Mouse (Mus musculus) lung, embryonic 15.5 days (tissue): ENCODE data around the gene Rsph14. TPM values are rescaled to one million over a fixed set of nuclear protein-coding genes. Genes with fewer than 3 reads are reported as not detected.

ENCODE experiments used
- ATAC-seq: fragments of 200-750 bp; cut with Nextera tagmentation; 2 replicates; pipeline ENCODE4 v1.8.0; 2017; ENCODE audit warnings: moderate number of reproducible peaks, borderline replicate concordance; ENCODE audit not compliant: low FRiP score, low TSS enrichment; ENCODE audit errors: extremely low read depth
- H3K27ac ChIP-seq: fragments of 300-500 bp; sonication (generic); 2 replicates; pipeline ENCODE4 v1.5.1; 2015; ENCODE audit warnings: moderate library complexity, mild to moderate bottlenecking, inconsistent platforms
- H3K27me3 ChIP-seq: fragments of 300-500 bp; sonication (generic); 2 replicates; pipeline ENCODE4 v1.6.1; 2015; ENCODE audit warnings: inconsistent platforms
- H3K36me3 ChIP-seq: fragments of 300-500 bp; sonication (generic); 2 replicates; pipeline ENCODE4 v1.6.1; 2015; ENCODE audit warnings: inconsistent platforms
- H3K4me1 ChIP-seq: fragments of 300-500 bp; sonication (generic); 2 replicates; pipeline ENCODE4 v1.6.1; 2015; ENCODE audit warnings: inconsistent platforms
- H3K4me2 ChIP-seq: fragments of 300-500 bp; sonication (generic); 2 replicates; pipeline ENCODE4 v1.6.1; 2015; ENCODE audit warnings: inconsistent platforms, mild to moderate bottlenecking, moderate library complexity
- H3K4me3 ChIP-seq: fragments of 300-500 bp; sonication (generic); 2 replicates; pipeline ENCODE4 v1.5.1; 2015; ENCODE audit warnings: mild to moderate bottlenecking, inconsistent platforms
- H3K9ac ChIP-seq: fragments of 300-500 bp; sonication (generic); 2 replicates; pipeline ENCODE4 v1.6.1; 2015; ENCODE audit warnings: inconsistent platforms
- H3K9me3 ChIP-seq: fragments of 300-500 bp; sonication (generic); 2 replicates; pipeline ENCODE4 v1.6.1; 2016; ENCODE audit warnings: inconsistent platforms
- WGBS: fragments of 180-500 bp; shearing (Covaris S2); methylation state at CpG from one replicate; pipeline ENCODE4 v1.1.7; 2015; 5-methylcytosine and 5-hydroxymethylcytosine counted together
- polyA plus RNA-seq: library from polyadenylated mRNA; unstranded; fragments of >200 nt; fragmentation: Nextera tagmentation; extraction: Ambion mirVana; gene quantifications from 2 replicates; pipeline ENCODE4 v1.2.1, GENCODE M21; 2015

Gene Rsph14
- polyA plus RNA-seq: 0.96 and 2.1 TPM in 2 replicates

- Histone ChIP-seq H3K27me3 (no peaks in the 10 kb centered on the region), H3K4me3 (no peak within 1 kb of the TSS), H3K27ac (no peak within 1 kb of the TSS), H3K36me3 (no peaks in the 10 kb centered on the region), H3K9me3 (no peaks in the 10 kb centered on the region), H3K9ac (no peak within 1 kb of the TSS), H3K4me2 (no peak within 1 kb of the TSS), H3K4me1 (peaks cover 9% of the 10 kb centered on the region)
- no peak for ATAC-seq
- 33% methylated on average over 10 of the region's 10 CpGs for WGBS
Observed at GRCm38 (mm10) chr10:75032395-75032794, at the start of gene Rsph14. Gene Rsph14, minus strand, starts transcription at chr10:75032586.

- H3K27me3 ChIP-seq: no peaks in the 10 kb centered on the region
- H3K4me1 ChIP-seq: peaks cover 14% of the 10 kb centered on the region; the same call in 1 of the 2 replicates
- no peak for ATAC-seq
- WGBS: 62% methylated on average over 14 of the region's 14 CpGs
- no peak overlapping the region for H3K27ac ChIP-seq
- no peak overlapping the region for H3K9ac ChIP-seq
- no peak overlapping the region for H3K4me2 ChIP-seq
- H3K9me3 ChIP-seq: no peaks in the 10 kb centered on the region
- H3K4me3 ChIP-seq: no peak overlapping the region
- H3K36me3 ChIP-seq: no peaks in the 10 kb centered on the region
Observed at GRCm38 (mm10) chr10:75078174-75079128, 46.1 kb upstream of the Rsph14 start.

- H3K4me3 ChIP-seq: no peak overlapping the region
- H3K36me3 ChIP-seq: no peaks in the 10 kb centered on the region
- ATAC-seq: peak; percentile 35; the same call in 1 of the 2 replicates
- no peak overlapping the region for H3K9ac ChIP-seq
- no peak overlapping the region for H3K4me2 ChIP-seq
- 38% methylated on average over 5 of the region's 5 CpGs for WGBS
- no peaks in the 10 kb centered on the region for H3K27me3 ChIP-seq
- H3K9me3 ChIP-seq: no peaks in the 10 kb centered on the region
- H3K4me1 ChIP-seq: peaks cover 21% of the 10 kb centered on the region
- H3K27ac ChIP-seq: no peak overlapping the region
Observed at GRCm38 (mm10) chr10:75075665-75076064, 43.3 kb upstream of the Rsph14 start.

- 37% methylated on average over 11 of the region's 11 CpGs for WGBS
Observed at GRCm38 (mm10) chr10:75070281-75070976, 38.0 kb upstream of the Rsph14 start.

GRCm38 (mm10) chr10:75068624-75069328, 36.4 kb upstream of the Rsph14 start:
- WGBS: 23% methylated on average over 12 of the region's 12 CpGs
- Histone ChIP-seq H3K4me3 (no peak overlapping the region; the same call in 1 of the 2 replicates), H3K4me2 (peak overlapping the region; percentile 39), H3K9ac (no peak overlapping the region), H3K9me3 (no peaks in the 10 kb centered on the region), H3K4me1 (peaks cover 58% of the 10 kb centered on the region), H3K36me3 (no peaks in the 10 kb centered on the region), H3K27me3 (no peaks in the 10 kb centered on the region), H3K27ac (peak overlapping the region; percentile 63)
- peak; percentile 51; the same call in 1 of the 2 replicates for ATAC-seq

More at GRCm38 (mm10) chr10:75070281-75070976, 38.0 kb upstream of the Rsph14 start:
- Histone ChIP-seq H3K9ac (no peak overlapping the region), H3K36me3 (no peaks in the 10 kb centered on the region), H3K4me2 (no peak overlapping the region), H3K9me3 (no peaks in the 10 kb centered on the region), H3K4me1 (peaks cover 54% of the 10 kb centered on the region), H3K27ac (no peak overlapping the region), H3K4me3 (no peak overlapping the region), H3K27me3 (no peaks in the 10 kb centered on the region)
- ATAC-seq: no peak

- H3K4me2 ChIP-seq: peak overlapping the region; percentile 39
- peak overlapping the region; percentile 63 for H3K27ac ChIP-seq
- no peaks in the 10 kb centered on the region for H3K9me3 ChIP-seq
- H3K4me1 ChIP-seq: peaks cover 65% of the 10 kb centered on the region
- H3K27me3 ChIP-seq: no peaks in the 10 kb centered on the region
- WGBS: 46% methylated on average over 2 of the region's 2 CpGs
- no peak for ATAC-seq
- no peak overlapping the region for H3K9ac ChIP-seq
- H3K36me3 ChIP-seq: no peaks in the 10 kb centered on the region
- H3K4me3 ChIP-seq: no peak overlapping the region
Observed at GRCm38 (mm10) chr10:75068086-75068485, 35.7 kb upstream of the Rsph14 start.

- Histone ChIP-seq H3K9me3 (no peaks in the 10 kb centered on the region), H3K4me3 (no peak overlapping the region), H3K36me3 (no peaks in the 10 kb centered on the region), H3K4me1 (peaks cover 71% of the 10 kb centered on the region), H3K27ac (no peak overlapping the region), H3K27me3 (no peaks in the 10 kb centered on the region), H3K4me2 (no peak overlapping the region), H3K9ac (no peak overlapping the region)
- no peak for ATAC-seq
Observed at GRCm38 (mm10) chr10:75067446-75067845, 35.1 kb upstream of the Rsph14 start.

GRCm38 (mm10) chr10:75065691-75066090, 33.3 kb upstream of the Rsph14 start:
- H3K36me3 ChIP-seq: no peaks in the 10 kb centered on the region
- H3K4me1 ChIP-seq: peaks cover 77% of the 10 kb centered on the region
- no peaks in the 10 kb centered on the region for H3K9me3 ChIP-seq
- no peak overlapping the region for H3K27ac ChIP-seq
- H3K4me2 ChIP-seq: no peak overlapping the region
- WGBS: 56% methylated on average over 6 of the region's 6 CpGs
- H3K27me3 ChIP-seq: no peaks in the 10 kb centered on the region
- no peak overlapping the region for H3K4me3 ChIP-seq
- no peak for ATAC-seq
- no peak overlapping the region for H3K9ac ChIP-seq

GRCm38 (mm10) chr10:75063301-75063965, 31.0 kb upstream of the Rsph14 start:
- Histone ChIP-seq H3K36me3 (no peaks in the 10 kb centered on the region), H3K4me3 (peak overlapping the region; percentile 88), H3K27ac (no peak overlapping the region), H3K4me1 (peaks cover 72% of the 10 kb centered on the region), H3K27me3 (no peaks in the 10 kb centered on the region), H3K9ac (peak overlapping the region; percentile 10; the same call in 1 of the 2 replicates), H3K4me2 (peak overlapping the region; percentile 89), H3K9me3 (no peaks in the 10 kb centered on the region)
- no peak for ATAC-seq
- WGBS: 29% methylated on average over 12 of the region's 12 CpGs

GRCm38 (mm10) chr10:75062621-75063020, 30.2 kb upstream of the Rsph14 start:
- peak overlapping the region; percentile 88 for H3K4me3 ChIP-seq
- H3K4me2 ChIP-seq: peak overlapping the region; percentile 89
- no peaks in the 10 kb centered on the region for H3K36me3 ChIP-seq
- WGBS: 30% methylated on average over 6 of the region's 6 CpGs
- ATAC-seq: 0 out of 2 replicates have a peak, but pooled peaks have one; percentile 2
- no peaks in the 10 kb centered on the region for H3K27me3 ChIP-seq
- H3K9ac ChIP-seq: no peak overlapping the region
- no peak overlapping the region for H3K27ac ChIP-seq
- H3K4me1 ChIP-seq: peaks cover 73% of the 10 kb centered on the region
- no peaks in the 10 kb centered on the region for H3K9me3 ChIP-seq

- Histone ChIP-seq H3K36me3 (no peaks in the 10 kb centered on the region), H3K4me2 (peak overlapping the region; percentile 89), H3K4me1 (peaks cover 69% of the 10 kb centered on the region), H3K27me3 (no peaks in the 10 kb centered on the region), H3K27ac (peak overlapping the region; percentile 68), H3K9me3 (no peaks in the 10 kb centered on the region), H3K4me3 (peak overlapping the region; percentile 88), H3K9ac (peak overlapping the region; percentile 70)
- 8% methylated on average over 6 of the region's 6 CpGs for WGBS
- peak; percentile 36 for ATAC-seq
Observed at GRCm38 (mm10) chr10:75062189-75062561, 29.8 kb upstream of the Rsph14 start.
